Mouse (Mus musculus): ENCODE results near the gene Abraxas2. TPM values are rescaled to one million over a fixed set of nuclear protein-coding genes. Genes with fewer than 3 reads are reported as not detected.

Gene Abraxas2
- polyA plus RNA-seq, 1 experiment from 2014 or later, result 40.4 TPM

DNA sequence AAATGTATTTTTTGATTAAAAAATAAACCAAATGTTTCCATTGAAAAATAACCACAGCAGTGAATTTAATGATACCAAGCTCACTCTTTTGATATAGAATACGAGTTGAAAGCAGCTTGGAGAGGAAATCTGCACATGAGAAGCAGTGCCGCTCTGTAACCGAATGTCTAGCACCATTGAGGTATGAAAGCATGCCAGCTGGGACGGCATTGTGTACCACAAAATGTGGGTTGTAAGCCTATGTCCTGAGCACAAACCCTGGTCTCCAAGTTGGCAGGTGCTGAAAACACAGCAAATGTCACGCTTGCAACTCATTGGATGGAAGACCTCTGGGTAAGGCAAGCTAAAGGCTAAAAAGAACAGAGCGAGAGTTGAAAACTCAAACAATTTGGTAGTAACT lies 42.0 kb upstream of the Abraxas2 start:
- Histone ChIP-seq H3K4me3 (replicated peaks) (no peak overlapping the region), H3K4me1 (replicated peaks) (peaks cover 28% of the 10 kb centered on the region), H3K36me3 (peaks cover 8% of the 10 kb centered on the region; the same call in 1 of the 2 replicates), H3K27ac (no peak overlapping the region), H3K9ac (replicated peaks) (no peak overlapping the region), H3K4me2 (no peak overlapping the region), H3K27me3 (no peaks in the 10 kb centered on the region), H3K9me3 (no peaks in the 10 kb centered on the region)
- ATAC-seq (ENCODE audit: insufficient number of reproducible peaks, insufficient read depth, low FRiP score, low TSS enrichment, low read depth), result no peak
- 91% methylated on average over 6 of the region's 6 CpGs for WGBS

DNA sequence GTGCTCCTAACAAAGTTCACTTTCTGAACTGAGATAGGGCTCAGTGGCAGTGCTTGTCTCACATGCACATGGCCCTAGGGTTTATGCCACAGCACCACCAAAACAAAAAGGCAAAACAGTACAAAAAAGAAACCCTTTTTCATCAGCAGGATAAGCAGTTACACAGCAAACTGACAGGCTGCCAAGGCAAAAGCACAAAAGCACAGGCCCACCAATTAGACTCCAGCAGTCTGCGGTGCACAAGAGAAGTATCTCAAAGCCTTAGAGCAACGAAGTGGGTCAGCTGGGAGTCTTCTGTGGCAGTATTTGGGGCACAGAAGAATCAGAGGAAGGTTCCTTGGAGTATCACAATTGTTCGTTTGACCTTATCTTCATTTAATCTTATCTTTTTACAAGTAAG lies 38.3 kb upstream of the Abraxas2 start:
- 85% methylated on average over 3 of the region's 3 CpGs for WGBS
- no peaks in the 10 kb centered on the region for H3K27me3 ChIP-seq
- H3K9ac ChIP-seq (replicated peaks), result no peak overlapping the region
- H3K36me3 ChIP-seq, result peaks cover 20% of the 10 kb centered on the region
- no peaks in the 10 kb centered on the region for H3K9me3 ChIP-seq
- no peak overlapping the region for H3K27ac ChIP-seq
- peaks cover 7% of the 10 kb centered on the region for H3K4me1 ChIP-seq (replicated peaks)
- no peak overlapping the region for H3K4me2 ChIP-seq
- no peak for ATAC-seq (ENCODE audit: insufficient number of reproducible peaks, insufficient read depth, low FRiP score, low TSS enrichment, low read depth)
- H3K4me3 ChIP-seq (replicated peaks), result no peak overlapping the region

DNA sequence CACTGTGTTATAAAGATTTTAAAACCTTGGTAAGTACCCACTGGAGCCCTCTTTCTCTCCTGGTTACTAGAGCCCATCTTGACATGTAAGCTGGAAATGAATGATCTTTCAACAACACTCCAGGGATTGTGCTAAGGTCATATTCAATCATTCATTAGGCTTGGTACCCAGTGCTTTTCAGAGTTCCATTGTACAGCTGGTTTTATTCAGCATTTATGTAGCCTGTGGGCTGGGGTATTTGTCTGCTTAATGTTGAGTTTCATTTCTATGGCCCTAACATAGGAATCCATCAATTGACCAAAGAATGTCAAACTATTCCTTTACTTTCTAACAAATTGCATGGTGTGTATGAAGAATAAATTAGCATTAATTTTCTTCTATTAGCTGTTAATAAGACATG lies 35.2 kb upstream of the Abraxas2 start:
- Histone ChIP-seq H3K27ac (no peak overlapping the region), H3K27me3 (no peaks in the 10 kb centered on the region), H3K36me3 (peaks cover 43% of the 10 kb centered on the region), H3K4me3 (replicated peaks) (no peak overlapping the region), H3K4me1 (replicated peaks) (no peaks in the 10 kb centered on the region), H3K9me3 (no peaks in the 10 kb centered on the region), H3K4me2 (no peak overlapping the region), H3K9ac (replicated peaks) (no peak overlapping the region)
- no peak for ATAC-seq (ENCODE audit: insufficient number of reproducible peaks, insufficient read depth, low FRiP score, low TSS enrichment, low read depth)

DNA sequence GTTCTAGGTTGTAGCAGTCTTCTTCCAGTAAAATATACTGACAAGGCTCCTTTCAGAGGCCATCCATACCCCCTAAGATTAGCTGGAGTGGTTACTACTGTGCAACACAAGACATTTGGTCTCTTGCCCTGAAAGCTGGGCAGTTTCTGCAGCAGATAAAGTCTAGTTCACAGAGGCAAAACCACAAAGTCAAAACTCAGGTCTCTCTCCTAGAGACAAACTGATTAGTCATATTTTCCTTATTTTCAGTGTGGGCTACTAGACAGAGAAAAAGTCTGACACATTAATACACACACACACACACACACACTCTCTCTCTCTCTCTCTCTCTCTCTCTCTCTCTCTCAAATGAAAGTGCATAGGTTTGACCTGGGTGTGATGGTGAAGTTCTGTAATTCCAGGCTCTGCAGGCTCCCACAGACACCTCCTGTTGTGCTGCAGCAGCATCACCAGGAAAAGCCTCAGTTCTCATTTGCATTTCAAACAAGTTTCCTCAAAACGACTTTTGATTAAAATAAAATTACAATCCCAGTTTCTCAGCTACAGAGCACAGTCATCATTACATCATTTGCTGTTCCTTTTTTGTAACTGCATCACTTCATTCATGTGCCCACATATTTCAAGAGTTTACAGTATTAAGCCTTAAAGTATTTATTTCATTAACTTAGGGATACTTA lies 34.5 kb upstream of the Abraxas2 start:
- Histone ChIP-seq H3K9me3 (no peaks in the 10 kb centered on the region), H3K9ac (replicated peaks) (no peak overlapping the region), H3K4me2 (no peak overlapping the region), H3K4me3 (replicated peaks) (no peak overlapping the region), H3K36me3 (peaks cover 43% of the 10 kb centered on the region), H3K27me3 (no peaks in the 10 kb centered on the region), H3K27ac (no peak overlapping the region), H3K4me1 (replicated peaks) (no peaks in the 10 kb centered on the region)
- WGBS, result 23% methylated on average over 1 of the region's 1 CpGs
- no peak for ATAC-seq (ENCODE audit: insufficient number of reproducible peaks, insufficient read depth, low FRiP score, low TSS enrichment, low read depth)

DNA sequence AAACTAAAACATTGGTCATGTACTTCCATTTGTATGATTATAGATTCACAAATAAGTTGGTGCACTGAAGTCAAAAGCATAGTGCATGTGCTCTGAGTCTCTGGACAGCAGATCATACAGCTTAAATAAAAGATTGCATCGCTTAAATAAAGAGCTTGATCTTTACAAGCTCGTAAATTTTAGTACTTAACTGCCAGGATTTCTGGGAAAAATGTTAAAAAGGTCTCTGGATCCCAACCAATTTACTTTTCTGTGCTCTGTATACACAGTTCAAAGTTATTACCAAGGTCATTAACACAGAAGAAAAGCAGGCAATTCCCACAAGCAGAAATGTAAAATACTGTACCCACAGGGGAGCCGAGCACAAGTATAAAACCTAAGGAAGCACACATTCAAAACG lies 28.1 kb upstream of the Abraxas2 start:
- WGBS, result 23% methylated on average over 4 of the region's 4 CpGs
- peak; percentile 37; the same call in 1 of the 2 replicates for ATAC-seq (ENCODE audit: insufficient number of reproducible peaks, insufficient read depth, low FRiP score, low TSS enrichment, low read depth)
- no peaks in the 10 kb centered on the region for H3K9me3 ChIP-seq
- peaks cover 11% of the 10 kb centered on the region for H3K4me1 ChIP-seq (replicated peaks)
- H3K4me3 ChIP-seq (replicated peaks), result no peak overlapping the region
- H3K36me3 ChIP-seq, result peaks cover 51% of the 10 kb centered on the region
- no peak overlapping the region for H3K4me2 ChIP-seq
- H3K27me3 ChIP-seq, result no peaks in the 10 kb centered on the region
- H3K27ac ChIP-seq, result no peak overlapping the region
- H3K9ac ChIP-seq (replicated peaks), result no peak overlapping the region

DNA sequence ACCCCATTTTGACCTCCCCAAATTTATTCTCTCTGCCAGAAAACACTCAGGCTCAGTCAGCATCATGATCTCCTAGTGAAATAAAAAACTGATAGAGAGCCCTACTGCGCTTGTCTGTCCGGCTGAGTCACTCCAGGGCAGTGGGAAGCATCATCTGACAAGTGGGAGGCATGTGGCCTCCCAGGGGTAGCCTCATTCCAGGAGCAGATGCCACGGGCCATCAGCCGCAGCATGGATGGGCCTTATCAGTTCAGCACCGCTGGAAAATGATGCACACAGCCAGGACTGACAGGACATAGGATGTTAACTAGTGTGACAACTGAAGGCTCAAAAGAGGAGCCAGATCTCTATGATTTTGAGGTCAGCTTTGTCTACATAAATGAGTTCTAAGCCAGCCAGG lies 17.7 kb upstream of the Abraxas2 start:
- Histone ChIP-seq H3K27me3 (no peaks in the 10 kb centered on the region), H3K27ac (no peak overlapping the region), H3K9me3 (no peaks in the 10 kb centered on the region), H3K4me1 (replicated peaks) (no peaks in the 10 kb centered on the region), H3K36me3 (peaks cover 57% of the 10 kb centered on the region), H3K9ac (replicated peaks) (no peak overlapping the region), H3K4me2 (no peak overlapping the region), H3K4me3 (replicated peaks) (no peak overlapping the region)
- no peak for ATAC-seq (ENCODE audit: insufficient number of reproducible peaks, insufficient read depth, low FRiP score, low TSS enrichment, low read depth)
- 85% methylated on average over 5 of the region's 5 CpGs for WGBS

DNA sequence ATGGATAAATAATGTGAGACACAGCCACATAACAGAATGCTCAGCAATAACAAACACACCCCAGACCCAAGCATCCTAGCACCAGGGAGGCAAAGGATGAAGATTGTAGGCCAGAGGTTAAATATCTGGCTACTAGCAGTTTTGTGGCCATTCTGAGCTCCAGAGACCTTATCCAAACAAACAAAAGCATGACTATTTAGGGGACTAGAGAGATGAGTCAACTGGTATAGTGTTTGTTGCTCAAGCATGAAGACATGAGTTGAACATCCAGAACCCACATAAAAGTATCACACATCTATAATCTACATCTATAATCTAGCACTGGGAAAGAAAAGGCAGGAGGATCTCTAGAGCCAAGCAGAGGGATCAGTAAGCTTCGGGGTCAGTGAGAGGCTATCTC lies 16.6 kb upstream of the Abraxas2 start:
- ATAC-seq (ENCODE audit: insufficient number of reproducible peaks, insufficient read depth, low FRiP score, low TSS enrichment, low read depth), result no peak
- Histone ChIP-seq H3K36me3 (peaks cover 64% of the 10 kb centered on the region), H3K4me1 (replicated peaks) (no peaks in the 10 kb centered on the region)

DNA sequence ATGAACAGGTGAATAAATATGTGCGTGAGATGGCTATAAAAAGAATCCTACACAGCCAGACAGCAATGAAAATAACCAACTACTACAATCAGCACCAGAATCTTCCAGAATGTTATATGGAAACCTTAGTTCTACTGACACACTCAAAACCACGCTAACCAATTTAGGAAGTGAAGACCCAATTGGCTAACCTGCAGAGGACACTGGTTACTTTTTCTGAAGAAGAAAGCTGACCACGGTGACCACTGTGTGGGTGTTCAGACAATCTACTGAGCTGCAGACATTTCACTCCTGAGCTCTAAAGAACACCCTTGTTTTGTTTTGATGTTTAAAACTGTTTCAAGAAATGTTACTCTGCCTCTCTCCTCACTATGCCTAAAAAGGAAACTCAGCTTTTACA lies 15.9 kb upstream of the Abraxas2 start:
- Histone ChIP-seq H3K4me1 (replicated peaks) (no peaks in the 10 kb centered on the region), H3K27ac (no peak overlapping the region), H3K4me3 (replicated peaks) (no peak overlapping the region), H3K9ac (replicated peaks) (no peak overlapping the region), H3K4me2 (no peak overlapping the region), H3K27me3 (no peaks in the 10 kb centered on the region), H3K9me3 (no peaks in the 10 kb centered on the region), H3K36me3 (peaks cover 71% of the 10 kb centered on the region)
- no peak for ATAC-seq (ENCODE audit: insufficient number of reproducible peaks, insufficient read depth, low FRiP score, low TSS enrichment, low read depth)
- 94% methylated on average over 3 of the region's 3 CpGs for WGBS

More for the DNA sequence above, 16.6 kb upstream of the Abraxas2 start:
- WGBS, result 94% methylated on average over 1 of the region's 1 CpGs
- no peak overlapping the region for H3K4me2 ChIP-seq
- H3K27me3 ChIP-seq, result no peaks in the 10 kb centered on the region
- H3K4me3 ChIP-seq (replicated peaks), result no peak overlapping the region
- no peaks in the 10 kb centered on the region for H3K9me3 ChIP-seq
- H3K9ac ChIP-seq (replicated peaks), result no peak overlapping the region
- no peak overlapping the region for H3K27ac ChIP-seq

DNA sequence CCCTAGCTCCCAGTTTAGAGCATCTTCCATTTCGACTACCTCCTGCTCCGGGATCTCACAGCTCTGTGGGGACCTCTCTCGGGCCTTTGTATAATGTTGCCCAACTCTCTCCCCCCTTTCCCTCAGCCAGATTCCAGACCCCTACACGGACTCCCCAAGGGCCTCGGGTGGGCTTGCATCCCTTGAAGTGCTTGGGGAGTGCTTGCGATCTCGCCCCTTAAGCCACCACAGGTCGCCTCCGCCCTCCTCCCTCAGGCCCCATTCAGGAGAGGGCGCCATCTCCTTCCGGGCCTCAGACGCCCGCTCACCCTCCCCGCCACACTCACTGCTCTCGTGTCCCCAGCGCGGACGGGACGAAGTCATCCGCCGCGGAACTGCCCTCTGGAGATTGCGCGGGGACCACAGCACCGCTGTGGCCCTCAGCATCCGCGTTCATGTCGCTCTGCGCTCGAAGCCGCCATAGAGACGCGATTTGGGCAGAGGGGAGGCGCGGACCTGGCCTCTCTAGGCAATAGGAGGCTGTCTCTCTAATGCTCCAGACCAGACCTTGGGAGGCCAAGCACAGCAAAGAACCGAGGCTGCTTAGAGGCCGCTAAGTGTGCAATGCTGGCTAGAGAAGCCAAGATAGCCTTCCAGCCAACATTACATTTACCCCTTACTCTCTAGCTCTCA lies 6.7 kb upstream of the Abraxas2 start, which contains the start of gene Eef1akmt2:
Gene Eef1akmt2, minus strand, starts transcription at position 501 of the 672 bp plus-strand sequence.
- no peaks in the 10 kb centered on the region for H3K9me3 ChIP-seq
- H3K36me3 ChIP-seq, result peaks cover 33% of the 10 kb centered on the region
- H3K27me3 ChIP-seq, result no peaks in the 10 kb centered on the region
- WGBS, result 0% methylated on average over 37 of the region's 37 CpGs
- ATAC-seq (ENCODE audit: insufficient number of reproducible peaks, insufficient read depth, low FRiP score, low TSS enrichment, low read depth), result peak; percentile 91
- peak within 1 kb of the TSS; percentile 96 for H3K9ac ChIP-seq (replicated peaks)
- peak within 1 kb of the TSS; percentile 98 for H3K27ac ChIP-seq
- peaks cover 10% of the 10 kb centered on the region for H3K4me1 ChIP-seq (replicated peaks)
- H3K4me2 ChIP-seq, result peak within 1 kb of the TSS; percentile 65
- peak within 1 kb of the TSS; percentile 78 for H3K4me3 ChIP-seq (replicated peaks)

DNA sequence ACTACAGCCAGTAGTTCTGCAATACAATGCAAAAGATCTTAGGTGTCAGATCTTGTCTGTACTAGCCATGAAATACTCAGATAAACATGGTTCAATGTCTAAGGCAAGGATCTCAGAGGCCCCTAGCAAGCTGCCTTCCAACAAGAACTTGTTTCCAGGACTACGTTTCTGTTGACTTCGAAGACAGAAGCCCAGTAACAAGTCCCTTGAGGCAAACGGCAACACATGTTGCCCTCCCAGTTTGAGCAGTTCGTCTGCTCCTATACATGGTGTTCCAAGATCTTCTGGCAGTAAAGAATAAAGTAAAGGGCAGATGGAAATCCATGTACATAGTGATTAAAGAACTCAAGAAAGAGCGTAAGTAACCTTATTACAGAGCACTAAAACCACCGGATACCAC lies 5.7 kb upstream of the Abraxas2 start:
- Histone ChIP-seq H3K36me3 (peaks cover 22% of the 10 kb centered on the region), H3K4me2 (no peak overlapping the region), H3K9me3 (no peaks in the 10 kb centered on the region), H3K27me3 (no peaks in the 10 kb centered on the region), H3K4me1 (replicated peaks) (peaks cover 10% of the 10 kb centered on the region), H3K9ac (replicated peaks) (no peak overlapping the region), H3K4me3 (replicated peaks) (no peak overlapping the region), H3K27ac (peak overlapping the region; percentile 98; the same call in 1 of the 2 replicates)
- WGBS, result 38% methylated on average over 6 of the region's 6 CpGs
- ATAC-seq (ENCODE audit: insufficient number of reproducible peaks, insufficient read depth, low FRiP score, low TSS enrichment, low read depth), result no peak

DNA sequence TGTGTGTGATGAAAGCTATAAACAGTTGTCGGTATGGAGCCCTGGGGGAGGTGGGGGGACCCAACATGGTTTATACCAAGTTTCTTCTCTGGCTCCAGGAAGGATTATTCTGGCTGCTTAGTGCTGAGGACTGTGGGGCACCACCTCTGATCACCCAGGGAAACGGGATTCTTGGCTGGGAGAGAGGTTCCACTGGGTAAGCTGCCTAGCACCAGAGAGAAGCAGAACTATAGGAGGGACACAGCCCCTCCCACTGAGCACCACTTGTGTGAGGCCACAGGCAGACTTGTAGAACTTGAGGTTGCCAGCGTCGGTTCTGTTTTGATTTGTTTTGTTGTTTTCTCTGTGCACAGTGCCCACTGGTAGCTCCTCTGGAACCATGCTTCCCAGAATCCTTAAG lies 5.1 kb upstream of the Abraxas2 start:
- H3K27ac ChIP-seq, result peak overlapping the region; percentile 41; the same call in 1 of the 2 replicates
- WGBS, result 45% methylated on average over 4 of the region's 4 CpGs
- H3K9ac ChIP-seq (replicated peaks), result no peak overlapping the region
- peaks cover 17% of the 10 kb centered on the region for H3K36me3 ChIP-seq
- no peak for ATAC-seq (ENCODE audit: insufficient number of reproducible peaks, insufficient read depth, low FRiP score, low TSS enrichment, low read depth)
- no peaks in the 10 kb centered on the region for H3K27me3 ChIP-seq
- H3K9me3 ChIP-seq, result no peaks in the 10 kb centered on the region
- no peak overlapping the region for H3K4me2 ChIP-seq
- peaks cover 10% of the 10 kb centered on the region for H3K4me1 ChIP-seq (replicated peaks)
- no peak overlapping the region for H3K4me3 ChIP-seq (replicated peaks)

Measured in limb, embryonic 12.5 days (tissue).